Comparison of ENCODE assay signal across 8 mouse cellular contexts in genomic region chr8:83622389-83622989, GRCm38 (mm10). TPM values are rescaled to one million over a fixed set of nuclear protein-coding genes. Genes with fewer than 3 reads are reported as not detected.
DNase-seq lines count a peak whose midpoint lies in the region; ATAC-seq lines count a peak whose summit lies in the region.

No protein-coding gene starts in this region.

- no peaks in the 10 kb centered on the region for H3K27me3 ChIP-seq in intestine, embryonic 16.5 days (replicated peaks; ENCODE audit: control insufficient read depth, insufficient read depth, low read length)
- no peaks in the 10 kb centered on the region for H3K27me3 ChIP-seq in midbrain, embryonic 11.5 days (ENCODE audit: control insufficient read depth, insufficient read depth, low read length)

- peak overlapping the region; percentile 42 for H3K4me3 ChIP-seq in intestine, embryonic 16.5 days (ENCODE audit: low read length)
- peak overlapping the region; percentile 33 for H3K4me3 ChIP-seq in midbrain, embryonic 11.5 days (ENCODE audit: low read depth, low read length)

- H3K36me3 ChIP-seq in intestine, embryonic 16.5 days (ENCODE audit: control insufficient read depth, insufficient read depth, low read length): no peaks in the 10 kb centered on the region
- H3K36me3 ChIP-seq in midbrain, embryonic 11.5 days (ENCODE audit: control insufficient read depth, insufficient read depth, low read length): no peaks in the 10 kb centered on the region

- H3K4me1 ChIP-seq in intestine, embryonic 16.5 days (ENCODE audit: control insufficient read depth, insufficient read depth, low read length): peaks cover 2% of the 10 kb centered on the region; the same call in 1 of the 2 replicates
- H3K4me1 ChIP-seq in midbrain, embryonic 11.5 days (ENCODE audit: control insufficient read depth, insufficient read depth, low read length): peaks cover 3% of the 10 kb centered on the region; the same call in 1 of the 2 replicates

- DNase-seq in adrenal gland, adult 8-10 months: peak; percentile 69
- DNase-seq in embryo, embryonic 11.5 days (ENCODE audit: low read depth, low spot score): peak; percentile 77
- DNase-seq in gastrocnemius, postnatal 36 days: peak; percentile 76 to 80
- peak; percentile 87 to 90 for DNase-seq in left cerebral cortex, postnatal 36 days (ENCODE audit: low spot score in 2 of 2)
- DNase-seq in midbrain, embryonic 11.5 days (ENCODE audit: low spot score, missing footprints): peak; percentile 97
- peak; percentile 97 for DNase-seq in right cerebral cortex, postnatal 4 days
- peak; percentile 78 for DNase-seq in yolk sac, embryonic 10.5 days (ENCODE audit: low spot score)

- H3K27ac ChIP-seq in intestine, embryonic 16.5 days (ENCODE audit: low read length): no peak overlapping the region
- H3K27ac ChIP-seq in midbrain, embryonic 11.5 days (ENCODE audit: low read depth, low read length): no peak overlapping the region

- WGBS in intestine, embryonic 16.5 days: 7% methylated on average over 23 of the region's 23 CpGs
- WGBS in midbrain, embryonic 11.5 days: 12% methylated on average over 23 of the region's 23 CpGs

- intact Hi-C loops in gastrocnemius, postnatal 36 days (cut with DNase I): no loop called here
- intact Hi-C loops in left cerebral cortex, postnatal 36 days (cut with DNase I): no loop called here

- peak; percentile 91 for ATAC-seq in intestine, embryonic 16.5 days
- peak; percentile 90 for ATAC-seq in midbrain, embryonic 11.5 days (ENCODE audit: low FRiP score)

- peak overlapping the region; percentile 60; the same call in 1 of the 2 replicates for H3K9ac ChIP-seq in intestine, embryonic 16.5 days (ENCODE audit: low read depth, low read length)
- H3K9ac ChIP-seq in midbrain, embryonic 11.5 days (ENCODE audit: low read length): peak overlapping the region; percentile 66

- no peaks in the 10 kb centered on the region for H3K9me3 ChIP-seq in intestine, embryonic 16.5 days (ENCODE audit: control insufficient read depth, low read length)
- no peaks in the 10 kb centered on the region for H3K9me3 ChIP-seq in midbrain, embryonic 11.5 days (ENCODE audit: control insufficient read depth, low read length)

- peak overlapping the region; percentile 80 for H3K4me2 ChIP-seq in intestine, embryonic 16.5 days (ENCODE audit: low read depth, low read length)
- H3K4me2 ChIP-seq in midbrain, embryonic 11.5 days: peak overlapping the region; percentile 77

RNA-seq across cellular contexts. Expression of gene Dnajb1, which starts 14.5 kb away (rescaled TPM):
- total RNA-seq in adrenal gland, adult 8-10 months (2022): 10 to 100 TPM; 25.6 to 40.4 (median 25.8) TPM
- total RNA-seq in gastrocnemius, postnatal 36 days (2021): 1 to 10 TPM; 5.2 to 5.8 TPM
- 46.7 and 52.0 TPM in 2 replicates for polyA plus RNA-seq in intestine, embryonic 16.5 days (2015; fragmentation: Nextera tagmentation; extraction: Ambion mirVana)
- total RNA-seq in left cerebral cortex, postnatal 36 days (2021): 10 to 100 TPM; 49.4 to 54.2 TPM
- polyA plus RNA-seq in midbrain, embryonic 11.5 days (2014; fragmentation: Nextera tagmentation; extraction: Ambion mirVana): 61.1 and 71.3 TPM in 2 replicates

RNA-seq across cellular contexts. Expression of gene Tecr, which starts 14.7 kb away (rescaled TPM):
- total RNA-seq in adrenal gland, adult 8-10 months (2022): 100 to 1,000 TPM; 432 to 499 (median 449) TPM
- total RNA-seq in gastrocnemius, postnatal 36 days (2021): 100 to 1,000 TPM; 431 to 564 TPM
- polyA plus RNA-seq in intestine, embryonic 16.5 days (2015; fragmentation: Nextera tagmentation; extraction: Ambion mirVana): 660 and 691 TPM in 2 replicates
- total RNA-seq in left cerebral cortex, postnatal 36 days (2021): 100 to 1,000 TPM; 564 to 620 TPM
- polyA plus RNA-seq in midbrain, embryonic 11.5 days (2014; fragmentation: Nextera tagmentation; extraction: Ambion mirVana): 680 and 686 TPM in 2 replicates

RNA-seq across cellular contexts. Expression of gene Gipc1, which starts 30.0 kb away (rescaled TPM):
- 10 to 100 TPM; 35.1 to 48.0 (median 40.1) TPM for total RNA-seq in adrenal gland, adult 8-10 months (2022)
- total RNA-seq in gastrocnemius, postnatal 36 days (2021): 10 to 100 TPM; 16.7 to 17.8 TPM
- polyA plus RNA-seq in intestine, embryonic 16.5 days (2015; fragmentation: Nextera tagmentation; extraction: Ambion mirVana): 153 and 171 TPM in 2 replicates
- 100 to 1,000 TPM in 1 of 2 experiments, 10 to 100 TPM in 1; 89.8 to 105 TPM for total RNA-seq in left cerebral cortex, postnatal 36 days (2021)
- 184 TPM in 2 replicates for polyA plus RNA-seq in midbrain, embryonic 11.5 days (2014; fragmentation: Nextera tagmentation; extraction: Ambion mirVana)

RNA-seq across cellular contexts. Expression of gene Ptger1, which starts 44.0 kb away (rescaled TPM):
- 1 to 10 TPM in 2 of 4 experiments, under 1 TPM in 2; 0.77 to 1.4 (median 1.1) TPM for total RNA-seq in adrenal gland, adult 8-10 months (2022)
- total RNA-seq in gastrocnemius, postnatal 36 days (2021): under 1 TPM; 0.10 to 0.12 TPM
- 1.2 and 1.5 TPM in 2 replicates for polyA plus RNA-seq in intestine, embryonic 16.5 days (2015; fragmentation: Nextera tagmentation; extraction: Ambion mirVana)
- 1 to 10 TPM; 1.1 to 1.2 TPM for total RNA-seq in left cerebral cortex, postnatal 36 days (2021)
- 0.31 and 0.37 TPM in 2 replicates for polyA plus RNA-seq in midbrain, embryonic 11.5 days (2014; fragmentation: Nextera tagmentation; extraction: Ambion mirVana)

RNA-seq across cellular contexts. Expression of gene Ndufb7, which starts 56.0 kb away (rescaled TPM):
- total RNA-seq in adrenal gland, adult 8-10 months (2022): 100 to 1,000 TPM; 160 to 240 (median 171) TPM
- 100 to 1,000 TPM; 328 to 346 TPM for total RNA-seq in gastrocnemius, postnatal 36 days (2021)
- polyA plus RNA-seq in intestine, embryonic 16.5 days (2015; fragmentation: Nextera tagmentation; extraction: Ambion mirVana): 418 and 429 TPM in 2 replicates
- total RNA-seq in left cerebral cortex, postnatal 36 days (2021): 100 to 1,000 TPM; 134 to 156 TPM
- 351 and 359 TPM in 2 replicates for polyA plus RNA-seq in midbrain, embryonic 11.5 days (2014; fragmentation: Nextera tagmentation; extraction: Ambion mirVana)
